Mouse (Mus musculus) megakaryocyte, adult 5-6 weeks (primary cell): ENCODE results near the gene Gm20388. TPM values are rescaled to one million over a fixed set of nuclear protein-coding genes. Genes with fewer than 3 reads are reported as not detected.

Experiments
- ATAC-seq: 2 replicates; pipeline ENCODE4 v1.8.0; 2016; ENCODE audit warnings: mild to moderate bottlenecking, inconsistent platforms; ENCODE audit not compliant: poor library complexity, severe bottlenecking
- total RNA-seq, 2 experiments: library from RNA; stranded (forward) in 1 of 2; stranded (reverse) in 1 of 2; fragments of 153-499, 151-499 nt in 1 of 2; fragments of 221-1000, 200-1000 nt in 1 of 2; gene quantifications; 2 replicates each; pipeline versions ENCODE4 v1.2.3 to v1.2.4; 2015 to 2017

Gene Gm20388
- total RNA-seq, 2 experiments from 2014 or later: 7.6 to 15.5 TPM

- ATAC-seq: no peak
These were observed 564.0 kb downstream of the Gm20388 start for GRCm38 (mm10) chr8:120474496-120475235.

GRCm38 (mm10) chr8:120475462-120476201, 565.0 kb downstream of the Gm20388 start:
- ATAC-seq: peak; percentile 85

- ATAC-seq: no peak
These were observed 566.3 kb downstream of the Gm20388 start for GRCm38 (mm10) chr8:120476711-120477575.

- peak; percentile 62 for ATAC-seq
These were observed 568.1 kb downstream of the Gm20388 start for GRCm38 (mm10) chr8:120478754-120479153.

- no peak for ATAC-seq
These were observed 569.0 kb downstream of the Gm20388 start for GRCm38 (mm10) chr8:120479691-120480090.

- ATAC-seq: no peak
These were observed 571.5 kb downstream of the Gm20388 start for GRCm38 (mm10) chr8:120482015-120482689.

- no peak for ATAC-seq
These were observed 573.8 kb downstream of the Gm20388 start for GRCm38 (mm10) chr8:120484460-120484859.

- ATAC-seq: no peak
These were observed 574.5 kb downstream of the Gm20388 start for GRCm38 (mm10) chr8:120485116-120485515.

GRCm38 (mm10) chr8:120485551-120486476, 575.2 kb downstream of the Gm20388 start:
- no peak for ATAC-seq

- ATAC-seq: peak; percentile 53
These were observed 576.1 kb downstream of the Gm20388 start for GRCm38 (mm10) chr8:120486477-120487376.

- peak; percentile 15; the same call in 1 of the 2 replicates for ATAC-seq
These were observed 576.7 kb downstream of the Gm20388 start for GRCm38 (mm10) chr8:120487377-120487728.

GRCm38 (mm10) chr8:120487729-120488510, 577.3 kb downstream of the Gm20388 start:
- ATAC-seq: peak; percentile 16

- no peak for ATAC-seq
These were observed 578.0 kb downstream of the Gm20388 start for GRCm38 (mm10) chr8:120488636-120489131.

GRCm38 (mm10) chr8:120489142-120489754, 578.6 kb downstream of the Gm20388 start:
- ATAC-seq: peak; percentile 39

- no peak for ATAC-seq
These were observed 579.2 kb downstream of the Gm20388 start for GRCm38 (mm10) chr8:120489771-120490281.

GRCm38 (mm10) chr8:120490354-120491141, 579.9 kb downstream of the Gm20388 start:
- 0 out of 2 replicates have a peak, but pooled peaks have one; percentile 12 for ATAC-seq
